Mouse (Mus musculus) bone marrow macrophage, adult 2 months (primary cell): ENCODE data around the gene Adipor2.

Experiments used
- CTCF ChIP-seq: IDR thresholded peaks from 2 replicates; pipeline ENCODE4 v1.5.1; 2012; ENCODE audit warnings: low read depth, mild to moderate bottlenecking, low read length, moderate library complexity
- POLR2A ChIP-seq: IDR thresholded peaks from 2 replicates; pipeline ENCODE4 v1.6.1; 2012; ENCODE audit warnings: mild to moderate bottlenecking, low read depth, low read length, borderline replicate concordance

GRCm38 (mm10) chr6:119328521-119329115, 88.9 kb downstream of the Adipor2 start:
- TF ChIP-seq CTCF (no peak), POLR2A (no peak)
